ENCODE assay signal across 27 mouse cellular contexts in genomic region chr14:9267282-9268091, GRCm38 (mm10).
DNase-seq lines count a peak whose midpoint lies in the region; ATAC-seq and TF ChIP-seq lines count a peak whose summit lies in the region.
"Had no signal": no experiment of that assay in that cellular context is flagged by ENCODE, and none has a peak within 500 bp of the region (broad histone marks: within the 10 kb centered on the region; RNA-seq: fewer than 3 reads in every experiment).

No protein-coding gene starts in this region.

- H3K4me1 ChIP-seq in kidney, embryonic 15.5 days = peaks cover 11% of the 10 kb centered on the region; the same call in 1 of the 2 replicates
- no peaks in the 10 kb centered on the region for H3K4me1 ChIP-seq in intestine, embryonic 16.5 days (ENCODE audit: control insufficient read depth, insufficient read depth, low read length)
- no peaks in the 10 kb centered on the region for H3K4me1 ChIP-seq in stomach, postnatal 0 days (replicated peaks; ENCODE audit: control insufficient read depth, insufficient read depth)
- H3K4me1 ChIP-seq in forebrain, embryonic 12.5 days = no peaks in the 10 kb centered on the region
- H3K4me1 ChIP-seq: embryonic facial prominence, embryonic 12.5 days; forebrain, embryonic 10.5 days; hindbrain, embryonic 12.5 days; midbrain, embryonic 10.5 days had no signal

- ATAC-seq in kidney, embryonic 15.5 days (replicated peaks; ENCODE audit: low FRiP score) = peak; percentile 86
- peak; percentile 50; the same call in 1 of the 2 replicates for ATAC-seq in intestine, embryonic 16.5 days
- peak; percentile 93 for ATAC-seq in stomach, postnatal 0 days (ENCODE audit: low FRiP score, low TSS enrichment)
- no peak for ATAC-seq in forebrain, embryonic 12.5 days (ENCODE audit: low FRiP score)
- ATAC-seq: forebrain, embryonic 16.5 days; hindbrain, postnatal 0 days; Patski had no signal

- no peak for TF ChIP-seq EP300 in stomach, postnatal 0 days (optimal IDR thresholded peaks at IDR 0.05)

- WGBS in kidney, embryonic 15.5 days = 52% methylated on average over 14 of the region's 14 CpGs
- WGBS in intestine, embryonic 16.5 days = 68% methylated on average over 14 of the region's 14 CpGs
- 60% methylated on average over 14 of the region's 14 CpGs for WGBS in stomach, postnatal 0 days
- 81% methylated on average over 14 of the region's 14 CpGs for WGBS in forebrain, embryonic 12.5 days

- H3K27me3 ChIP-seq in kidney, embryonic 15.5 days = no peaks in the 10 kb centered on the region
- H3K27me3 ChIP-seq in intestine, embryonic 16.5 days (replicated peaks; ENCODE audit: control insufficient read depth, insufficient read depth, low read length) = no peaks in the 10 kb centered on the region
- no peaks in the 10 kb centered on the region for H3K27me3 ChIP-seq in stomach, postnatal 0 days (ENCODE audit: control insufficient read depth, insufficient read depth, low read length)
- no peaks in the 10 kb centered on the region for H3K27me3 ChIP-seq in forebrain, embryonic 12.5 days
- H3K27me3 ChIP-seq: embryonic facial prominence, embryonic 12.5 days; hindbrain, embryonic 12.5 days; Patski had no signal

- no peak overlapping the region for H3K4me3 ChIP-seq in kidney, embryonic 15.5 days (replicated peaks)
- no peak overlapping the region for H3K4me3 ChIP-seq in intestine, embryonic 16.5 days (ENCODE audit: low read length)
- no peak overlapping the region for H3K4me3 ChIP-seq in stomach, postnatal 0 days (ENCODE audit: low read depth, low read length)
- no peak overlapping the region for H3K4me3 ChIP-seq in forebrain, embryonic 12.5 days (replicated peaks)
- H3K4me3 ChIP-seq: embryonic facial prominence, embryonic 12.5 days; forebrain, embryonic 10.5 days; gastrocnemius, adult 2 months; hindbrain, embryonic 12.5 days; midbrain, embryonic 10.5 days had no signal

- TF ChIP-seq CTCF in stomach, postnatal 0 days (IDR thresholded peaks at IDR 0.05; ENCODE audit: low read depth) = no peak

- no peak overlapping the region for H3K4me2 ChIP-seq in kidney, embryonic 15.5 days
- no peak overlapping the region for H3K4me2 ChIP-seq in intestine, embryonic 16.5 days (ENCODE audit: low read depth, low read length)
- no peak overlapping the region for H3K4me2 ChIP-seq in stomach, postnatal 0 days (replicated peaks; ENCODE audit: low read depth)
- H3K4me2 ChIP-seq in forebrain, embryonic 12.5 days = no peak overlapping the region
- H3K4me2 ChIP-seq: embryonic facial prominence, embryonic 12.5 days; heart, embryonic 11.5 days; hindbrain, embryonic 12.5 days had no signal

- no peaks in the 10 kb centered on the region for H3K9me3 ChIP-seq in kidney, embryonic 15.5 days (replicated peaks)
- no peaks in the 10 kb centered on the region for H3K9me3 ChIP-seq in intestine, embryonic 16.5 days (ENCODE audit: control insufficient read depth, low read length)
- H3K9me3 ChIP-seq in stomach, postnatal 0 days (ENCODE audit: control insufficient read depth, low read length) = no peaks in the 10 kb centered on the region
- no peaks in the 10 kb centered on the region for H3K9me3 ChIP-seq in forebrain, embryonic 12.5 days
- H3K9me3 ChIP-seq: embryonic facial prominence, embryonic 12.5 days; forebrain, embryonic 10.5 days; hindbrain, embryonic 12.5 days; midbrain, embryonic 10.5 days had no signal

- no peak for DNase-seq in kidney, adult 8-10 months
- DNase-seq in kidney, postnatal 4 days = peak; percentile 5 to 21
- DNase-seq in kidney, adult 18-20 months = no peak
- DNase-seq in stomach, postnatal 0 days (ENCODE audit: low spot score) = peak; percentile 19
- DNase-seq: adrenal gland, postnatal 10 days; cerebellum, adult 8-10 months; cerebellum, postnatal 36 days; gastrocnemius, adult 2 months; gastrocnemius, postnatal 36 days; heart, adult 18-20 months; heart, postnatal 36 days; liver; lung, adult 2 months; thymus, adult 18-20 months; thymus, postnatal 36 days had no signal

- H3K9ac ChIP-seq in kidney, embryonic 15.5 days = no peak overlapping the region
- no peak overlapping the region for H3K9ac ChIP-seq in intestine, embryonic 16.5 days (ENCODE audit: low read depth, low read length)
- no peak overlapping the region for H3K9ac ChIP-seq in stomach, postnatal 0 days (ENCODE audit: low read length)
- no peak overlapping the region for H3K9ac ChIP-seq in forebrain, embryonic 12.5 days
- H3K9ac ChIP-seq: embryonic facial prominence, embryonic 12.5 days; hindbrain, embryonic 12.5 days; liver, embryonic 14.5 days had no signal

- H3K36me3 ChIP-seq in kidney, embryonic 15.5 days = no peaks in the 10 kb centered on the region
- H3K36me3 ChIP-seq in intestine, embryonic 16.5 days (ENCODE audit: control insufficient read depth, insufficient read depth, low read length) = no peaks in the 10 kb centered on the region
- no peaks in the 10 kb centered on the region for H3K36me3 ChIP-seq in stomach, postnatal 0 days (ENCODE audit: control insufficient read depth, insufficient read depth, low read length)
- no peaks in the 10 kb centered on the region for H3K36me3 ChIP-seq in forebrain, embryonic 12.5 days (replicated peaks)
- H3K36me3 ChIP-seq: embryonic facial prominence, embryonic 12.5 days; forebrain, embryonic 10.5 days; hindbrain, embryonic 12.5 days; midbrain, embryonic 10.5 days had no signal

- no peak overlapping the region for H3K27ac ChIP-seq in kidney, embryonic 15.5 days
- no peak overlapping the region for H3K27ac ChIP-seq in intestine, embryonic 16.5 days (ENCODE audit: low read length)
- no peak overlapping the region for H3K27ac ChIP-seq in stomach, postnatal 0 days (replicated peaks)
- no peak overlapping the region for H3K27ac ChIP-seq in forebrain, embryonic 12.5 days
- H3K27ac ChIP-seq: embryonic facial prominence, embryonic 12.5 days; forebrain, embryonic 10.5 days; gastrocnemius, adult 2 months; hindbrain, embryonic 12.5 days; hindbrain, postnatal 0 days; liver, embryonic 14.5 days; midbrain, embryonic 10.5 days had no signal

Comparison
In these comparisons a context has a peak if more than half of its experiments do, and no peak if none do; other contexts are left out.
1. DNase-seq: peak in kidney, postnatal 4 days (2 of 2) and stomach, postnatal 0 days (single experiment); none in kidney, adult 8-10 months (0 of 2) and kidney, adult 18-20 months (single experiment).